Mouse (Mus musculus) heart, embryonic 10.5 days (tissue): ENCODE measurements around the gene Ppm1e. TPM values are rescaled to one million over a fixed set of nuclear protein-coding genes. Genes with fewer than 3 reads are reported as not detected.

Source experiments
- DNase-seq: peaks from one replicate; pipeline ENCODE4 v3.0.0-alpha.2; 2017; ENCODE audit warnings: low spot score
- H3K27ac ChIP-seq: fragments of 300-500 bp; sonication (generic); 2 replicates; pipeline ENCODE4 v1.5.1; 2016; ENCODE audit warnings: mild to moderate bottlenecking
- H3K27me3 ChIP-seq: fragments of 300-500 bp; sonication (generic); 2 replicates; pipeline ENCODE4 v1.6.1; 2016; ENCODE audit warnings: mild to moderate bottlenecking; ENCODE audit not compliant: poor library complexity, insufficient read depth, severe bottlenecking
- H3K36me3 ChIP-seq: fragments of 300-500 bp; sonication (generic); 2 replicates; pipeline ENCODE4 v1.6.1; 2016; ENCODE audit warnings: mild to moderate bottlenecking, moderate library complexity
- H3K4me1 ChIP-seq: fragments of 300-500 bp; sonication (generic); 2 replicates; pipeline ENCODE4 v1.6.1; 2016; ENCODE audit warnings: mild to moderate bottlenecking
- H3K4me3 ChIP-seq: fragments of 300-500 bp; sonication (generic); 2 replicates; pipeline ENCODE4 v1.5.1; 2016; ENCODE audit warnings: mild to moderate bottlenecking, moderate library complexity
- H3K9me3 ChIP-seq: fragments of 300-500 bp; sonication (generic); 2 replicates; pipeline ENCODE4 v1.6.1; 2016; ENCODE audit warnings: mild to moderate bottlenecking, moderate library complexity
- WGBS: fragments of 180-500 bp; shearing (Covaris S2); methylation state at CpG from one replicate; pipeline ENCODE4 v1.1.7; 2016; 5-methylcytosine and 5-hydroxymethylcytosine counted together
- polyA plus RNA-seq: library from polyadenylated mRNA; unstranded; fragments of >200 nt; fragmentation: Nextera tagmentation; extraction: Ambion mirVana; gene quantifications from 2 replicates; pipeline ENCODE4 v1.2.1, GENCODE M21; 2016

Ppm1e gene
- polyA plus RNA-seq, 1 experiment from 2014 or later: 2.2 TPM

DNA sequence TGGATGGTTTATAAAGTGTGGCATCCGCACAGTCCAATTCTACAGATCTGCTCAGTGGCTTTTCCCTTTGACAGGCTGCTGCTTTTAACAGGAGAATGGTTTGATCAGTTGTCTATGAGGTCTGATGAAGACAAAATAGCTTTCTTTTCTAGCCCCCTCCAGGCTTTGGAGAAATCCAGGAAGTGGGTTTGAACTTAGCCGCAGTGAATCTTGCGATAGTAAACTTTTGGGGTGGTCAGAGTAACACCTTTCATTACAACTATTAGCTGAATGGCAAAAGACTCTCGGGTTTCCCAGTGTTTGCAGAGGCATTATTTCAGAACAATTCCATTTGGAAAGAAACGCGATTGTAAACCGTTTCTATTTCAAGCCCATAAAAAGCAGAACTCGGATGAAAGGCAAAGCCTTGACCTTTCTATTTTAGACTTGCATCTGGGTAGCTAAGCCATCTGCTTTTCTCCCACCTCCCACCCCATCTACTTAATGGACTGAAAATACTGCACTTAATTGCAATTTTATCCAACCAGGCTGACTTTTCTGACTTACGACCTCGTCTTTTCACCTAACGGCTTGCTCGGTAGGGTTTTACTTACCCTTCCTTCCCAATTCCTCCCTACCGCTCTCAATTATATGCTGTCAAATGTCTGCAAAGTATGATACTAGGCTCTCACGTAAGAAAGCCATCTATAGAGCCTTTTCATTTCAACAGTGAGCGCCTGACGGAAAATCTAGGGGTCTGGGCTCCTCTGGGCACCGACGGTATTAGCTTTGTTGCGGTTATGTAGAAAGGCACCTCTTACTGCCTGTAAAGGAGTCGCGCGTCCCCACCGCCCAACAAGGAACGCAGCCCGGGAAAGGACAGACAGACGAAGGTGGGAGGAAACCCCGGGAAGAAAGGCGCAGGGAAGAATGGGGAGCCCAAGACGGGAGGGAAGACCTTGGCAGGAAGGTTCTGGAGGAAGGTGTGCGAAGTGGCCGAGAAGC lies 1.2 kb downstream of the Ppm1e start:
- Histone ChIP-seq H3K27me3 (peaks cover 35% of the 10 kb centered on the region), H3K36me3 (no peaks in the 10 kb centered on the region), H3K4me1 (peaks cover 12% of the 10 kb centered on the region; the same call in 1 of the 2 replicates), H3K9me3 (no peaks in the 10 kb centered on the region), H3K4me3 (peak overlapping the region; percentile 82), H3K27ac (peak overlapping the region; percentile 76)
- no peak for DNase-seq
- WGBS: 10% methylated on average over 31 of the region's 31 CpGs

- no peak overlapping the region for H3K27ac ChIP-seq
- WGBS: 89% methylated on average over 1 of the region's 1 CpGs
- DNase-seq: no peak
- H3K36me3 ChIP-seq: no peaks in the 10 kb centered on the region
- no peak overlapping the region for H3K4me3 ChIP-seq
- H3K27me3 ChIP-seq: peaks cover 23% of the 10 kb centered on the region
- peaks cover 12% of the 10 kb centered on the region; the same call in 1 of the 2 replicates for H3K4me1 ChIP-seq
- no peaks in the 10 kb centered on the region for H3K9me3 ChIP-seq
Measured at GRCm38 (mm10) chr11:87354861-87355260, 4.0 kb downstream of the Ppm1e start.

GRCm38 (mm10) chr11:87353646-87354170 lies 5.1 kb downstream of the Ppm1e start:
- no peak for DNase-seq
- Histone ChIP-seq H3K36me3 (no peaks in the 10 kb centered on the region), H3K27me3 (peaks cover 20% of the 10 kb centered on the region), H3K4me1 (peaks cover 12% of the 10 kb centered on the region; the same call in 1 of the 2 replicates), H3K27ac (no peak overlapping the region), H3K4me3 (no peak overlapping the region), H3K9me3 (no peaks in the 10 kb centered on the region)
- WGBS: 71% methylated on average over 7 of the region's 7 CpGs

GRCm38 (mm10) chr11:87326381-87326780 lies 32.4 kb downstream of the Ppm1e start:
- H3K36me3 ChIP-seq: no peaks in the 10 kb centered on the region
- DNase-seq: no peak
- no peaks in the 10 kb centered on the region for H3K9me3 ChIP-seq
- H3K27me3 ChIP-seq: no peaks in the 10 kb centered on the region
- no peak overlapping the region for H3K4me3 ChIP-seq
- 77% methylated on average over 3 of the region's 3 CpGs for WGBS
- no peak overlapping the region for H3K27ac ChIP-seq
- no peaks in the 10 kb centered on the region for H3K4me1 ChIP-seq

DNA sequence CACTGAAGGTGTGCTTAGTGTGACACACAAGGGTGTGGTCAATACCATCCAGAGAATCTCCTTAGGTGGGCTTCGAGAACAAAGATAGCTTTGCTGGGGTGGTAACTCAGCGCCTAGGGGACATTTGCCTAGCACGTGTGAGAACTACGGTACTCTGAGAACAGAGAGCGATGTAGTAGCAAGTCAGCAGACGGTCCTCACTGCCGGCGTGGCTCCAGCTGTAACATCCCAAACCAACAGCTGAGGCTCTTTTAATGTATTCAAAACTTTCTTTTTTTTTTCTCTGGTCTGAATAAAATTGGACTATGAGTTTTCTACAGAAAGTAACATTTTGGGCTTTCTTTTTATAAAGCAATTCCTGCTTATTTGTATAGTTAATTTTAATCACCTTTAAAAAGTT lies 36.3 kb downstream of the Ppm1e start:
- 62% methylated on average over 8 of the region's 8 CpGs for WGBS
- no peak overlapping the region for H3K27ac ChIP-seq
- no peaks in the 10 kb centered on the region for H3K36me3 ChIP-seq
- no peaks in the 10 kb centered on the region for H3K9me3 ChIP-seq
- no peaks in the 10 kb centered on the region for H3K27me3 ChIP-seq
- no peaks in the 10 kb centered on the region for H3K4me1 ChIP-seq
- no peak for DNase-seq
- H3K4me3 ChIP-seq: no peak overlapping the region

DNA sequence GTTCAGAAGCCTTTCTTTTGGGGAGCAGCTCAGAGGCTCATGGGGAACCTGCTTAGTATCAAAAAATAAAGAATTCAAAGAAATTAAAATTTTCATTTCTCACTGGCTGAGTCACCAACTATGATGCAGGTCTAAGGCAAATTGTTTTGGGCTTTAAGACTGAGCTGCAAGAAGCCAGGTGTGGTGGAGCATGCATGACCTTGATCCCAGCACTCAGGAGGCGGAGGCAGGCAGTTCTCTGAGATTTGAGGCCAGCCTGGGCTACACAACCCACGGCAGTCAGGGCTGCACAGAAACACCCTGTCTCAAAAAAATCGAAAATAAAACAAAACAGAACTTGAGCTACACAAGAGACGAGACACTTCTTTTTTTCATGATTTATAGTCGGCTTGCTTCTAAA lies 38.8 kb downstream of the Ppm1e start:
- WGBS: 76% methylated on average over 5 of the region's 5 CpGs
- Histone ChIP-seq H3K9me3 (no peaks in the 10 kb centered on the region), H3K27ac (no peak overlapping the region), H3K27me3 (no peaks in the 10 kb centered on the region), H3K4me3 (no peak overlapping the region), H3K4me1 (no peaks in the 10 kb centered on the region), H3K36me3 (no peaks in the 10 kb centered on the region)
- DNase-seq: no peak

- Histone ChIP-seq H3K9me3 (no peaks in the 10 kb centered on the region), H3K36me3 (no peaks in the 10 kb centered on the region), H3K4me1 (no peaks in the 10 kb centered on the region), H3K27ac (no peak overlapping the region), H3K27me3 (no peaks in the 10 kb centered on the region), H3K4me3 (no peak overlapping the region)
- WGBS: 81% methylated on average over 9 of the region's 9 CpGs
- DNase-seq: no peak
Measured at GRCm38 (mm10) chr11:87318956-87319708, 39.7 kb downstream of the Ppm1e start.

GRCm38 (mm10) chr11:87313533-87313932 lies 45.3 kb downstream of the Ppm1e start:
- Histone ChIP-seq H3K27me3 (no peaks in the 10 kb centered on the region), H3K4me3 (no peak overlapping the region), H3K9me3 (no peaks in the 10 kb centered on the region), H3K4me1 (peaks cover 10% of the 10 kb centered on the region; the same call in 1 of the 2 replicates), H3K36me3 (no peaks in the 10 kb centered on the region), H3K27ac (peak overlapping the region; percentile 49; the same call in 1 of the 2 replicates)
- DNase-seq: no peak
- 35% methylated on average over 3 of the region's 3 CpGs for WGBS

DNA sequence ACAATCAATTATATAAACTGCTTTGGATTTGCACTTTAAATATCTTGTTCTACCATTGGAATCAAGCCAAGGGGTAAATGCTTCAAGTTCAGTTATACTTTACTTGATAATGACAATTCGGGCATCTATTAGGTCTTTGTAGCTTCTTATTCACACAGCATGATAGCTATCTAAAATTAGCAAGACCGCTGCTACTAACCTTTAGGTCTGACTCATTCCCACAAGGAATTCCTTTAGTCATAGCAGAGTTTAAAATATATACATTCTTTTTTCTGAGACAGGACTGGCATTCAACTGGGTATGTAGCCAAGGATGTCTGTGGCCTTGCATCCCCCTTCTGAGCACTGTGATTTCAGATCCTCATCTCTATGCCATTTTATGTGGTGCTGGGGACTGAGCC lies 48.5 kb downstream of the Ppm1e start:
- DNase-seq: no peak
- H3K36me3 ChIP-seq: no peaks in the 10 kb centered on the region
- WGBS: 77% methylated on average over 2 of the region's 2 CpGs
- H3K9me3 ChIP-seq: no peaks in the 10 kb centered on the region
- peaks cover 10% of the 10 kb centered on the region; the same call in 1 of the 2 replicates for H3K4me1 ChIP-seq
- no peak overlapping the region for H3K4me3 ChIP-seq
- H3K27me3 ChIP-seq: no peaks in the 10 kb centered on the region
- no peak overlapping the region for H3K27ac ChIP-seq

DNA sequence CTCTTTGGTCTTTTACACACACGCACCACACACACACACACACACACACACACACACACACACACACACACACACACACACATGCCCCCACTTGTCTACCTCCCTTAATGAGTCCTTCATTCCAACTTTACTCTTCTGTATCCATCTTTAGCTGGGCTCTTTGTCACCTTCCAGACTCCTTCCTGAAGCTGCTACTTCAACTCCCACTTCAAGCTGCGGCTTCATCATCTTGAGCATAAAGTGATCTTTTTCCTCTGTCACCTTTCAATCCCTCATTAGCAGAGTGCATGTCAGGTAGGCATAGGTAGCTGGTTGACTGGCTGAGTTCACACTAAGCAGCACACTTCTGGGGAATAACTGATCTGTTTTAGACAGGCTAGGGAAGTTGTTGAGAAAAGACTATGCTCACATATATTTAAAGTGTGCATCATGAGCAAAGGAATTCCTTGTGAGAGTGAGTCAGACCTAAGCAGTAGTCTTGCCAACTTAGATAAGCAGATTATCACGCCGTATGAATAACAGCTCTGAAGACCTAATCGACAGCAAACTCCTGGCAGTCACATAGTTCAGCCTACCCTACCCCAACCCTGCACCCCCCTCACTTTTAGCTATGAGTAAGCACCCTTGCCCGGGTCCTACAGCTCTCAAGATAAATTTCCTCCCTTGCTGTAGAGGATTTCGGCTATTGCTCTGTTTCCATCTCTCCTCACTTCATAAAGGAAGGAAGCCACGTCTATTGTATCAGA lies 49.3 kb downstream of the Ppm1e start:
- Histone ChIP-seq H3K27me3 (no peaks in the 10 kb centered on the region), H3K4me3 (no peak overlapping the region), H3K9me3 (no peaks in the 10 kb centered on the region), H3K4me1 (peaks cover 10% of the 10 kb centered on the region; the same call in 1 of the 2 replicates), H3K36me3 (no peaks in the 10 kb centered on the region), H3K27ac (no peak overlapping the region)
- DNase-seq: no peak
- WGBS: 46% methylated on average over 8 of the region's 8 CpGs

DNA sequence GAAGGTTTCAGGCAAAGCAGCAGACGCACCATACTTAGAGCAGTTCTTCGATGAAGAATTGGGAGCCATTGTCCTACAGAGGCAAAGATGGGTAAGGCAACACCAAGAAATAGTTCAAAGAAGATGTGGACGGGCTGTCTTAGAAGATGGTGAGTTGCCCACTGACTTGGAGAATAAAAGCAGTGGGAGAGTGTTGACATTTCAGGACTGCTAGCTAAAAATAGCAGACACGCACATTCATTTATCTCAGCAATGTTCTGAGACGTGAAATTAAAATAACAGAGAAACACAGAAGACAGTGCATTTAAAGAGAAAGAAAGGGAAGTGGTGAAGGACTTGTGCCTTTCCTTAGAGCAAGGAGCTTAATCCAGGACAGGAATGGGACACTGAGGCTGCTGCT lies 59.8 kb downstream of the Ppm1e start:
- 48% methylated on average over 5 of the region's 5 CpGs for WGBS
- no peaks in the 10 kb centered on the region for H3K27me3 ChIP-seq
- peaks cover 18% of the 10 kb centered on the region for H3K4me1 ChIP-seq
- H3K9me3 ChIP-seq: no peaks in the 10 kb centered on the region
- peak overlapping the region; percentile 77 for H3K27ac ChIP-seq
- H3K4me3 ChIP-seq: no peak overlapping the region
- no peaks in the 10 kb centered on the region for H3K36me3 ChIP-seq
- DNase-seq: no peak

- Histone ChIP-seq H3K4me3 (no peak overlapping the region), H3K9me3 (no peaks in the 10 kb centered on the region), H3K4me1 (peaks cover 24% of the 10 kb centered on the region), H3K27ac (no peak overlapping the region), H3K27me3 (no peaks in the 10 kb centered on the region), H3K36me3 (no peaks in the 10 kb centered on the region)
- no peak for DNase-seq
- WGBS: 91% methylated on average over 6 of the region's 6 CpGs
Measured at GRCm38 (mm10) chr11:87296467-87296866, 62.4 kb downstream of the Ppm1e start.
